Mouse (Mus musculus) hindbrain, embryonic 15.5 days (tissue): ENCODE results near the gene Fundc2. TPM values are rescaled to one million over a fixed set of nuclear protein-coding genes. Genes with fewer than 3 reads are reported as not detected.

Experiments
- ATAC-seq: fragments of 200-750 bp; cut with Nextera tagmentation; 2 replicates; pipeline ENCODE4 v1.8.0; 2017; ENCODE audit warnings: low read depth, moderate number of reproducible peaks, moderate TSS enrichment; ENCODE audit not compliant: low FRiP score
- H3K27ac ChIP-seq: fragments of 300-500 bp; sonication (generic); replicated peaks from 2 replicates; pipeline ENCODE4 v1.5.1; 2015; ENCODE audit warnings: mild to moderate bottlenecking, inconsistent platforms
- H3K27me3 ChIP-seq: fragments of 300-500 bp; sonication (generic); 2 replicates; pipeline ENCODE4 v1.6.1; 2015; ENCODE audit warnings: control low read depth, inconsistent platforms
- H3K36me3 ChIP-seq: fragments of 300-500 bp; sonication (generic); 2 replicates; pipeline ENCODE4 v1.6.1; 2015; ENCODE audit warnings: control low read depth, inconsistent platforms
- H3K4me1 ChIP-seq: fragments of 300-500 bp; sonication (generic); replicated peaks from 2 replicates; pipeline ENCODE4 v1.6.1; 2015; ENCODE audit warnings: control low read depth, inconsistent platforms
- H3K4me2 ChIP-seq: fragments of 300-500 bp; sonication (generic); 2 replicates; pipeline ENCODE4 v1.6.1; 2015; ENCODE audit warnings: moderate library complexity, mild to moderate bottlenecking, inconsistent platforms
- H3K4me3 ChIP-seq: fragments of 300-500 bp; sonication (generic); 2 replicates; pipeline ENCODE4 v1.5.1; 2015; ENCODE audit warnings: mild to moderate bottlenecking, inconsistent platforms
- H3K9ac ChIP-seq: fragments of 300-500 bp; sonication (generic); 2 replicates; pipeline ENCODE4 v1.6.1; 2015; ENCODE audit warnings: inconsistent platforms
- H3K9me3 ChIP-seq: fragments of 300-500 bp; sonication (generic); 2 replicates; pipeline ENCODE4 v1.6.1; 2016; ENCODE audit warnings: control low read depth, inconsistent platforms
- WGBS: fragments of 180-500 bp; shearing (Covaris S2); methylation state at CpG from one replicate; pipeline ENCODE4 v1.1.7; 2015; 5-methylcytosine and 5-hydroxymethylcytosine counted together
- polyA plus RNA-seq: library from polyadenylated mRNA; unstranded; fragments of >200 nt; fragmentation: Nextera tagmentation; extraction: Ambion mirVana; gene quantifications from 2 replicates; pipeline ENCODE4 v1.2.1, GENCODE M21; 2015

The Fundc2 gene
- 29.2 and 37.0 TPM in 2 replicates for polyA plus RNA-seq

DNA sequence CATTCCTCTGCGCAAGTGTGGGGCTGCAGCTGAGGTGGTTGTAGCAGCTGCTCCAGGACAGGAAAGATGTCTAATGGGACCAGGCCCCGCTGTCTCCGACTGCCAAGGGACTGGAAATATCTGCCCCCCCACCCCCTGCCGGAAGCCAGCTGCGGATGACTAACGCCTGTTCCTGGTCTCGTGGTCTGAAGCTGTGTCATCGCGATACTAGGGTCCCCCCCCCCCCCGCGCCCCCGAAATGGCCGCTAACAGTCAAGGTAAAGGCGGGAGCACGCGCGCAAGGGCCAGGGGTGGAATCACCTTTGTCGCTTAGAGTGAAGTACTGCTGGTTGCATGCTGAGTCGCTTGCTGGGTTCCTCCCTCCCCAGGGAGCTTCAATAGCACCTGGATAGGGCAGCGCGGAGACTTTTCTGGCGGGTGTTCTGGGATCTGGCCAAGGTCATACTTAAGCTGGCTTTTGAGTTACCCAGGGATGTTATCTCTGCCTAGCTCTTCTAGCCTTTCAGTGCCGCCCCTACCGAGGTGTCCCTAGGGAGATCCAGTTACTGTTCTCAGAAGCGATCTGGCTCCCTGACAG is at the start of gene Fundc2, which contains the start of gene F8:
TSS of gene Fundc2 (plus strand) at position 205 of the 577 bp plus-strand sequence.
TSS of gene F8 (minus strand) at position 421 of the 577 bp plus-strand sequence.
- no peaks in the 10 kb centered on the region for H3K4me1 ChIP-seq
- WGBS, result 13% methylated on average over 24 of the region's 25 CpGs

DNA sequence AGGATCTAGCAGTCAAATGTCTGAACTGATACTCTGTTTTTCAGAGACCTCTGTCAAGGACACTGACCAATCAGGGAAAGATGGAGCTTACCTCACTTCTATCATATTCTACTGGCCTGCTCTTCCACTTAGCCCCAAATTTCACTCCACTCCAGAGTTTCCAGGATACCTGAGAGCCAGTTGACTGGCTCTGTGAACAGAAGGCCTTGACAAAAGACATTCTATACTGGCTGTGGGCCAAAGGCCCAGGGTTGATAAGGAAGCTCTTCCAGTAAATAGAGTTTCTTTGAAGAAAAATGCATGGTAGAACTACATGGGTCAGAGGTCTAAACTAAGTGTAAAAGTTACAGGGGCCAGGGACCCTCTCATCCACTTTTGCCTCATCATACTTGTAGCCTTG is 12.0 kb upstream of the Fundc2 start:
- H3K4me2 ChIP-seq, result no peak overlapping the region
- H3K27me3 ChIP-seq, result no peaks in the 10 kb centered on the region
- H3K36me3 ChIP-seq, result no peaks in the 10 kb centered on the region
- H3K4me3 ChIP-seq, result no peak overlapping the region
- H3K4me1 ChIP-seq, result no peaks in the 10 kb centered on the region
- ATAC-seq, result no peak
- H3K9ac ChIP-seq, result no peak overlapping the region
- H3K9me3 ChIP-seq, result no peaks in the 10 kb centered on the region
- no peak overlapping the region for H3K27ac ChIP-seq

More for the DNA sequence above, at the start of gene Fundc2, which contains the start of gene F8:
- Histone ChIP-seq H3K4me3 (peak within 1 kb of the TSS; percentile 56), H3K4me2 (peak within 1 kb of the TSS; percentile 54), H3K27me3 (no peaks in the 10 kb centered on the region), H3K36me3 (no peaks in the 10 kb centered on the region), H3K9me3 (no peaks in the 10 kb centered on the region), H3K27ac (peak within 1 kb of the TSS; percentile 76), H3K9ac (peak within 1 kb of the TSS; percentile 56)
- ATAC-seq, result peak; percentile 97

DNA sequence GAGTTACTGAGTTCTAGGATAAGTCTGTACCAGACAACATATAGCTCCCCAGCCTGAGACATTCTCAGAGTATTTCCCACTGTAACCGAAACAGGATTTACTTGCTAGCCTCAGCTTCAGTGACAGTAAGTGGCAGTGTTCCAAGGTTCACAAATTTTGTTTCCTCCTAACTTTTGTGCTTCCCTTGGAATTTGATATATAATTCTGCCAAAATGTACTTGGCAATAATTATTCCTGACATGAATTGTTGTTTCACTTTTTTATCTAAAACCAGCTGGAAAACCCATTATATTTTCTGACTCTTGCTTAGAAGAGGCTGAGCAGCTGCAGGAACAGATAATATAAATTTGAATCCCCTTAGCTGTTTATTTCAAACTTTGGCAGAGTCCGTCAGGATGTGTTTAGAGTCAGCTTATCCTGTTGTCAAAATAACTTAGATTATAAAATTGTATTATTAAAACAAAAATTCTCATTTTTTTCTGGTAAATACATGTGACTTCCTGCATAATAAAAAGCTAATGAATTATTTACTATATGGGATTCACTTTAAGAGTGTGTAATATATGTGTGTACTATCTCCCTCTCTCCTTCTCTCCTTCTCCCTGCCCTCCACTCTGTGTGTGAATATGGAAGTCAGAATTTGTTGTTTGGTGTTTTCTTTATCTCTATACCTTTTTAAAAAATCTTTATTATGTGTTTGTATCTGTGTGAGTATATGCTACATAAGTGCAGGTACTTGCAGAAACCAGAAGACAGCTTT is 9.4 kb upstream of the Fundc2 start:
- Histone ChIP-seq H3K4me1 (no peaks in the 10 kb centered on the region), H3K9ac (no peak overlapping the region), H3K4me2 (no peak overlapping the region), H3K9me3 (no peaks in the 10 kb centered on the region), H3K36me3 (no peaks in the 10 kb centered on the region), H3K27me3 (no peaks in the 10 kb centered on the region), H3K4me3 (no peak overlapping the region), H3K27ac (no peak overlapping the region)
- 86% methylated on average over 2 of the region's 2 CpGs for WGBS
- ATAC-seq, result no peak

DNA sequence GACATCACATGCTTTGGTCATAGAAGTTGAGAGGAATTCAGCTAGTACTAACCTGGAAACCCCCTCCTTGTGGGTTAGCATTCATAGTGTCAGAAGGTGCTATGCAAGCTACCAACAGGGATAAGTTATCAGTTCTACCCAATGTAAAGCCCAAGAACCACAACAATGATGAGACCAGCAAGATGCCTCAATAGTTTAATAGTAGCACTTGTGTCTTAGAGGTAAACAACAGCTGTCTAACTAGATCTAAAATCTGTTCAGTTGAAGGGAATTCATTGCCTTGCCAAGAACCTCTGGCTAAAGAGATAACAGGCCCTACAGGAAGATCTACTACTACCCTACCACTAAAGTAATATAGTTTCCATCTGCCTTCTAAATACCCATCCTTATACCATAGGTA is 5.4 kb upstream of the Fundc2 start:
- Histone ChIP-seq H3K4me2 (no peak overlapping the region), H3K27me3 (no peaks in the 10 kb centered on the region), H3K9me3 (no peaks in the 10 kb centered on the region), H3K4me3 (no peak overlapping the region), H3K4me1 (no peaks in the 10 kb centered on the region), H3K27ac (no peak overlapping the region), H3K36me3 (no peaks in the 10 kb centered on the region), H3K9ac (no peak overlapping the region)
- ATAC-seq, result no peak

DNA sequence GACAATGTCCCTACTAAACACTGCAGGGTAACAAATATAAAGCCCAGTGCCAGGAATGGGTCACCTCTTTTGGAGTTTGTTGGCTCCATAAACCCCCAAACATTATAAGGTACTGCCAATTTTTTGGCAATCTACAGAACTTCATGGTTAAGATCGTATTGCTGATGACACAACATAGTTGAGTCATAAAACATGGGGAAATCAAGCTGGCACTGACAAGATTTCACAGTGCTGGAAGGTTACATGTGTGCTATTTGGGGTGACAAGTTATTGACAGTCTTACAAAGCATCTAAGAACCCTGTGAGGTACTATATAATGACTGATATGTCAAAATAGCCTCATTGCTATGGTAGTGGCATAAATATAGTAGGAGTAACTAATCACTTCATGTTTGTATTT is 1.0 kb upstream of the Fundc2 start:
- 94% methylated on average over 1 of the region's 1 CpGs for WGBS
- H3K27me3 ChIP-seq, result no peaks in the 10 kb centered on the region
- H3K4me1 ChIP-seq, result no peaks in the 10 kb centered on the region
- no peak overlapping the region for H3K9ac ChIP-seq
- H3K36me3 ChIP-seq, result no peaks in the 10 kb centered on the region
- no peak for ATAC-seq
- H3K9me3 ChIP-seq, result no peaks in the 10 kb centered on the region
- no peak overlapping the region for H3K4me2 ChIP-seq
- H3K27ac ChIP-seq, result no peak overlapping the region
- no peak overlapping the region for H3K4me3 ChIP-seq

GRCm38 (mm10) chrX:75381699-75382098 is 500 bp upstream of the Fundc2 start:
- Histone ChIP-seq H3K9me3 (no peaks in the 10 kb centered on the region), H3K27ac (peak overlapping the region; percentile 76; the same call in 1 of the 2 replicates), H3K27me3 (no peaks in the 10 kb centered on the region), H3K9ac (peak overlapping the region; percentile 46; the same call in 1 of the 2 replicates), H3K4me1 (no peaks in the 10 kb centered on the region), H3K4me3 (peak overlapping the region; percentile 56), H3K36me3 (no peaks in the 10 kb centered on the region), H3K4me2 (peak overlapping the region; percentile 54)
- 72% methylated on average over 5 of the region's 5 CpGs for WGBS
- no peak for ATAC-seq

GRCm38 (mm10) chrX:75399471-75399870 is 17.3 kb downstream of the Fundc2 start:
- 97% methylated on average over 1 of the region's 1 CpGs for WGBS
- Histone ChIP-seq H3K9ac (no peak overlapping the region), H3K9me3 (no peaks in the 10 kb centered on the region), H3K27ac (no peak overlapping the region), H3K4me1 (no peaks in the 10 kb centered on the region), H3K4me2 (no peak overlapping the region), H3K36me3 (0 out of 2 replicates have a peak, but pooled peaks cover 3% of the 10 kb centered on the region), H3K4me3 (no peak overlapping the region), H3K27me3 (no peaks in the 10 kb centered on the region)
- no peak for ATAC-seq

GRCm38 (mm10) chrX:75402668-75403067 is 20.5 kb downstream of the Fundc2 start:
- Histone ChIP-seq H3K27me3 (no peaks in the 10 kb centered on the region), H3K36me3 (no peaks in the 10 kb centered on the region), H3K9me3 (no peaks in the 10 kb centered on the region), H3K4me3 (no peak overlapping the region), H3K4me1 (no peaks in the 10 kb centered on the region), H3K9ac (no peak overlapping the region), H3K4me2 (no peak overlapping the region), H3K27ac (no peak overlapping the region)
- WGBS, result 81% methylated on average over 2 of the region's 2 CpGs
- ATAC-seq, result no peak

DNA sequence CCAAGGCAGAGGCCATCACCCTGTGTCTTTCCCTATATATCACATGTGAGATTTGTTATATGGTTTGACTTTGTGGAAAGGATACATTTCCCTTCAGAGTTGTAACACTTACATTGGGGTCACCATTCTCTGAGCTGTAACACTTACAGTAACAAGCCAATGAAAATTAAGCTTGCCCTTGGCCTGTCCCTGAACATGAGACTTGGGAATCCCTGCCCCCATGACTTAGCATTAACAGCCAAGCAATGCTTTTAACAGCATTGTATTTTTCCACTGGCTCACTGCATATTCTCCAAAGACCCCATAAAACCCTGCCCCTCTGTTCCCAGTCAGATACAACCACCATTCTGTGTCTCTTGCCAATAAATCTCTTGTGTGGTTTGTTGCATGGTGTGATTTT is 21.2 kb downstream of the Fundc2 start:
- no peaks in the 10 kb centered on the region for H3K27me3 ChIP-seq
- ATAC-seq, result no peak
- no peaks in the 10 kb centered on the region for H3K36me3 ChIP-seq
- H3K27ac ChIP-seq, result no peak overlapping the region
- no peak overlapping the region for H3K4me3 ChIP-seq
- H3K9me3 ChIP-seq, result no peaks in the 10 kb centered on the region
- no peak overlapping the region for H3K9ac ChIP-seq
- no peaks in the 10 kb centered on the region for H3K4me1 ChIP-seq
- no peak overlapping the region for H3K4me2 ChIP-seq

- Histone ChIP-seq H3K9ac (no peak overlapping the region), H3K27ac (no peak overlapping the region), H3K4me1 (0 out of 2 replicates have a peak, but pooled peaks cover under 1% of the 10 kb centered on the region), H3K27me3 (no peaks in the 10 kb centered on the region), H3K4me3 (no peak overlapping the region), H3K9me3 (no peaks in the 10 kb centered on the region), H3K4me2 (no peak overlapping the region), H3K36me3 (no peaks in the 10 kb centered on the region)
- 88% methylated on average over 1 of the region's 1 CpGs for WGBS
- ATAC-seq, result no peak
These were observed 27.5 kb downstream of the Fundc2 start for GRCm38 (mm10) chrX:75409711-75410110.

DNA sequence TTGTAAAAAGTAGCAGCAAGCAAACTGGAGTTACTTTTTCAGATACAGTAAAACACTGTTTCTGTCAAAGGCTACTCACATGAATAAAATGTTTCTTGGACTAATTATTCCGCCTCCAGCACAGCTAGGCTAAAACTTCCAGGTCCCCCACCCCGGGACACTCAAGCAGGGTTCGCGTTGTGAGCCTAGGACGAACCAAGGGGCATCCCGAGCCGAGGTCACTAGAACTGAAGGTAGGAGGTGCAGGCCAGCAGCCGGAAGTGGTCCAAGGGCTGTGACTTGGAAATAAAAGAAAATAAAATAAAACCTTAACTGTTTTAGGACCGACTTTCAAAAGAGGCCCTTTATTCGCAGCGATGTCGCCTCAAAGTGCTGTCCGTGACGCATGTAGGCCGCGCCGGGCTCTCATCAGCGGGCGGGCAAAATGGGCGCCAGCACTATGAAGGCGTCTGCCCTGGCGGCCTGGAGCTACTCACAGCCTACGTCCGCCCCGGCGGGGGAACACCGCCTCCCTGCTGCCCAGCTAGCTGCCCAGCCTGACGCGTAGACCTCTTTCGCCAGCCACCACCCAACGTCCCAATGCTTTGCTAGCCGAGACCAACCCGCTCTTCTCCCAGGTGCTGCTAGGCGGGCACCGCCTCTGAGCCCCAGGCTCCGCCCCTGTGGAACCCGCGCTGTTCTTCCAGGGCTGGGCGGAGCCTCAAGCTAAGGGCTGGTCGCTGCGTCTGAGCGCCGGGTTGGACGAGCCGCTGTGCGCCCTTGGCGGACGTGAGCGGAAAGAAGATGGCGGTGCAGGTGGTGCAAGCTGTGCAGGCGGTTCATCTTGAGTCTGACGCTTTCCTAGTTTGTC is 34.0 kb downstream of the Fundc2 start, which contains the start of the genes Cmc4, Mtcp1 and Brcc3:
TSS of gene Cmc4 (minus strand) at position 649 of the 850 bp plus-strand sequence.
TSS of gene Mtcp1 (minus strand) at position 653 of the 850 bp plus-strand sequence.
TSS of gene Brcc3 (plus strand) at position 693 of the 850 bp plus-strand sequence.
- Histone ChIP-seq H3K36me3 (no peaks in the 10 kb centered on the region), H3K27ac (peak within 1 kb of the TSS; percentile 89), H3K9ac (peak within 1 kb of the TSS; percentile 54), H3K4me1 (peaks cover 7% of the 10 kb centered on the region), H3K27me3 (no peaks in the 10 kb centered on the region), H3K4me2 (peak within 1 kb of the TSS; percentile 56), H3K4me3 (peak within 1 kb of the TSS; percentile 58), H3K9me3 (no peaks in the 10 kb centered on the region)
- 13% methylated on average over 52 of the region's 52 CpGs for WGBS
- ATAC-seq, result peak; percentile 100
